Mouse (Mus musculus) hindbrain, embryonic 14.5 days (tissue): Measurements from ENCODE around the gene Rps6kb2. TPM values are rescaled to one million over a fixed set of nuclear protein-coding genes. Genes with fewer than 3 reads are reported as not detected.

ENCODE experiments used
- ATAC-seq: fragments of 200-750 bp; cut with Nextera tagmentation; 2 replicates; pipeline ENCODE4 v1.8.0; 2017; ENCODE audit warnings: moderate number of reproducible peaks, mild to moderate bottlenecking, moderate TSS enrichment, moderate library complexity; ENCODE audit not compliant: low FRiP score
- DNase-seq: peaks from one replicate; pipeline ENCODE4 v3.0.0-alpha.2; 2015; ENCODE audit warnings: low spot score
- H3K27ac ChIP-seq: fragments of 300-500 bp; sonication (generic); 2 replicates; pipeline ENCODE4 v1.5.1; 2014; ENCODE audit warnings: mild to moderate bottlenecking, moderate library complexity
- H3K27me3 ChIP-seq: fragments of 300-500 bp; sonication (generic); 2 replicates; pipeline ENCODE4 v1.6.1; 2014; ENCODE audit warnings: mild to moderate bottlenecking, low read length, mixed read lengths; ENCODE audit not compliant: control insufficient read depth, insufficient read depth
- H3K36me3 ChIP-seq: fragments of 300-500 bp; sonication (generic); replicated peaks from 2 replicates; pipeline ENCODE4 v1.6.1; 2014; ENCODE audit not compliant: control insufficient read depth, insufficient read depth
- H3K4me1 ChIP-seq: fragments of 300-500 bp; sonication (generic); replicated peaks from 2 replicates; pipeline ENCODE4 v1.6.1; 2014; ENCODE audit warnings: antibody characterized with exemption, low read length, mixed read lengths; ENCODE audit not compliant: control insufficient read depth, insufficient read depth
- H3K4me2 ChIP-seq: fragments of 300-500 bp; sonication (generic); replicated peaks from 2 replicates; pipeline ENCODE4 v1.6.1; 2014; ENCODE audit warnings: mild to moderate bottlenecking, moderate library complexity
- H3K4me3 ChIP-seq: fragments of 300-500 bp; sonication (generic); replicated peaks from 2 replicates; pipeline ENCODE4 v1.5.1; 2014; ENCODE audit warnings: mild to moderate bottlenecking, low read length
- H3K9ac ChIP-seq: fragments of 300-500 bp; sonication (generic); 2 replicates; pipeline ENCODE4 v1.6.1; 2014
- H3K9me3 ChIP-seq: fragments of 300-500 bp; sonication (generic); 2 replicates; pipeline ENCODE4 v1.6.1; 2016; ENCODE audit warnings: low read length; ENCODE audit not compliant: control insufficient read depth
- WGBS: fragments of 180-500 bp; shearing (Covaris S2); extraction: QIAGEN DNeasy Blood & Tissue Kit; methylation state at CpG from one replicate; pipeline ENCODE4 v1.1.7; 2014; 5-methylcytosine and 5-hydroxymethylcytosine counted together
- polyA plus RNA-seq: library from polyadenylated mRNA; unstranded; fragments of >200 nt; fragmentation: Nextera tagmentation; extraction: Ambion mirVana; gene quantifications from 2 replicates; pipeline ENCODE4 v1.2.1, GENCODE M21; 2014

The Rps6kb2 gene
- polyA plus RNA-seq, 1 experiment from 2014 or later = 39.7 TPM

DNA sequence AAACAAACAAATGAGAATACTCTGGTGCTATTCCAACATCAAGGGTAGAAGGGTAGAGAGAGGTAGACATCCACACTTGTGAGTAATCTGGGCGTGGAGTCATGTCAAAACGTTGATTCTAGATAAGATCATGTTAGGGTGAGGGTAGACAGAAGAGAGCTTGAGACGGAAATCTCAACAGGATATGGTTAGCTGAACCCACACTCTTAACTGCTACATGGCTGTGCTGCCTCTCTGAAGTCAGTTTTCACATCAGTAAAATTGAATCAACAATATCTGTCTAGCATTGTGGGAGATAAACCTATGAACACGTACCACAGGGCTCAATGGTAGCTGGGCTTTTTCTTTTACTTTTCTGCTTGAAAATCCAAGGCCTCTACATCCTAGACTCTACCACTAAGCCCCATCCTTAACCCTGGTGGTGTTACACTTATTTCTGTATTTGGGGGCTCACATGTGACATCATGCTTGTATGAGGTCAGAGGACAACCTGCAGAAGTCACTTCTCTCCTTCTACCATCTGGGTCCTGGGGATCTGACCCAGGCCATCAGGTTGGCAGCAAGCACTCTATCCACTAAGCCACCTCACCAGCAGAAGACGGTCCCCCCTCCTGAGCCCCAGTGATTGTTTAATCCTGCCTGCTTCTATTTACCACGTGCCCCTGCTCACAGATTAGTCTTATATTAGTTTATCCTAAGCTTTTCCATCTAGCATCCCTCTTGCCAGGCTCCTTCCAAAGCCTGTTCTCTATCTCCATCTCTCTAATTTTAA lies 43.3 kb downstream of the Rps6kb2 start:
- Histone ChIP-seq H3K9ac (no peak overlapping the region), H3K27ac (no peak overlapping the region), H3K4me2 (no peak overlapping the region), H3K36me3 (peaks cover 30% of the 10 kb centered on the region), H3K9me3 (no peaks in the 10 kb centered on the region), H3K4me3 (no peak overlapping the region), H3K27me3 (no peaks in the 10 kb centered on the region), H3K4me1 (peaks cover 9% of the 10 kb centered on the region)
- DNase-seq = no peak
- ATAC-seq = no peak
- 89% methylated on average over 6 of the region's 6 CpGs for WGBS

- H3K9me3 ChIP-seq = no peaks in the 10 kb centered on the region
- 94% methylated on average over 2 of the region's 2 CpGs for WGBS
- H3K4me3 ChIP-seq = no peak overlapping the region
- DNase-seq (no peak), ATAC-seq (no peak)
- H3K4me2 ChIP-seq = no peak overlapping the region
- H3K27me3 ChIP-seq = no peaks in the 10 kb centered on the region
- peaks cover 45% of the 10 kb centered on the region for H3K36me3 ChIP-seq
- H3K9ac ChIP-seq = no peak overlapping the region
- H3K4me1 ChIP-seq = peaks cover 9% of the 10 kb centered on the region
- H3K27ac ChIP-seq = no peak overlapping the region
These were observed 44.8 kb downstream of the Rps6kb2 start for GRCm38 (mm10) chr19:4118350-4118749.

GRCm38 (mm10) chr19:4117006-4117405 lies 46.1 kb downstream of the Rps6kb2 start:
- H3K36me3 ChIP-seq = peaks cover 59% of the 10 kb centered on the region
- H3K9me3 ChIP-seq = no peaks in the 10 kb centered on the region
- no peaks in the 10 kb centered on the region for H3K27me3 ChIP-seq
- H3K27ac ChIP-seq = no peak overlapping the region
- H3K4me1 ChIP-seq = peaks cover 9% of the 10 kb centered on the region
- no peak overlapping the region for H3K9ac ChIP-seq
- DNase-seq (no peak), ATAC-seq (no peak)
- no peak overlapping the region for H3K4me2 ChIP-seq
- WGBS = 97% methylated on average over 7 of the region's 7 CpGs
- H3K4me3 ChIP-seq = no peak overlapping the region

DNA sequence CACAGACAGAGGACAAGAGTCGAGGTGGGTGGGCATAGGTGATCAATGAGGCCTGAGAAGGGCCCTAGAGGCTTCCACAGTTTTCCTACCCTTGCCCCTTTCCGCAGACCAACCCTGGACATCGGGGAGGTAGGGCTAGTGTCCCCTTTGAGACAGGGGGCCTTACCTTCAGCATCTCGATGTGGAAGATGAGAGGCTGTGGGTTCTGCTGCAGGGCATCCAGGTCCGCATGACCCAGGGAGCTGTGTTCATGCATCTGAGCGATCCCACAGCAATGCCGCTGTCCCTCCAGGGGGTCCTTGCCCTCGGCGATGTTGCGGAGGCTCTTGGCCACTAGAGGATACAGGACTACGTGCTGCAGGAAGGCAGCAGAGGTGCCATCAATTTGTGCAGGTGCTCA lies 47.3 kb downstream of the Rps6kb2 start:
- H3K4me1 ChIP-seq = peaks cover 8% of the 10 kb centered on the region
- no peaks in the 10 kb centered on the region for H3K27me3 ChIP-seq
- no peaks in the 10 kb centered on the region for H3K9me3 ChIP-seq
- no peak overlapping the region for H3K4me2 ChIP-seq
- no peak for DNase-seq
- no peak overlapping the region for H3K27ac ChIP-seq
- WGBS = 85% methylated on average over 11 of the region's 11 CpGs
- peaks cover 70% of the 10 kb centered on the region for H3K36me3 ChIP-seq
- no peak overlapping the region for H3K9ac ChIP-seq
- no peak overlapping the region for H3K4me3 ChIP-seq
- ATAC-seq = no peak

GRCm38 (mm10) chr19:4115144-4115543 lies 48.0 kb downstream of the Rps6kb2 start:
- no peaks in the 10 kb centered on the region for H3K9me3 ChIP-seq
- ATAC-seq (no peak), DNase-seq (no peak)
- no peak overlapping the region for H3K9ac ChIP-seq
- no peak overlapping the region for H3K27ac ChIP-seq
- peaks cover 73% of the 10 kb centered on the region for H3K36me3 ChIP-seq
- H3K4me1 ChIP-seq = 0 out of 2 replicates have a peak, but pooled peaks cover under 1% of the 10 kb centered on the region
- H3K4me3 ChIP-seq = no peak overlapping the region
- 97% methylated on average over 10 of the region's 10 CpGs for WGBS
- no peaks in the 10 kb centered on the region for H3K27me3 ChIP-seq
- no peak overlapping the region for H3K4me2 ChIP-seq

- ATAC-seq (no peak), DNase-seq (no peak)
- no peaks in the 10 kb centered on the region for H3K27me3 ChIP-seq
- no peak overlapping the region for H3K9ac ChIP-seq
- H3K4me1 ChIP-seq = no peaks in the 10 kb centered on the region
- H3K4me2 ChIP-seq = no peak overlapping the region
- no peaks in the 10 kb centered on the region for H3K9me3 ChIP-seq
- 93% methylated on average over 10 of the region's 10 CpGs for WGBS
- no peak overlapping the region for H3K4me3 ChIP-seq
- H3K36me3 ChIP-seq = peaks cover 79% of the 10 kb centered on the region
- no peak overlapping the region for H3K27ac ChIP-seq
These were observed 48.6 kb downstream of the Rps6kb2 start for GRCm38 (mm10) chr19:4114551-4114950.

DNA sequence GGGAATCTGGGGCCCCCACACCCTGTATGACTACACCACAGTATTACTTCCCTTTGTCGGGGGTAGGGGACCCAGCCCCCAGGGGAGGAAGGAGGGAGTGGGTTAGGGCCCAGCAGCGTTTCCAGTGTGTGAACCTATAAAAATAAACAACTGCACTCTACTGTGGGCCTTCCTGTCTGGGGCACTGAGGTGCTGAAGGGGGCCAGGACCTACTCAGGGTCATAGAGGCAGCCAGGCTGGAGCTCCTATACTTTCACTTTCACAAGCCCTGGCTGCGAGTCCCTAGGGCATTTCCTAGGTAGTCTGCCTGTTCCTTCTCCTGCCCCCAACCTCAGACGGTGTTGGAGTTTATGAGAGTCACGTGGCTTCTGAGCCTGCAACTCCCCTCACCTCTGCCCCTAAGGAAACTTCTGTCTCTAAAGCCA lies 49.3 kb downstream of the Rps6kb2 start:
- DNase-seq (no peak), ATAC-seq (no peak)
- no peak overlapping the region for H3K9ac ChIP-seq
- no peaks in the 10 kb centered on the region for H3K27me3 ChIP-seq
- no peaks in the 10 kb centered on the region for H3K4me1 ChIP-seq
- no peak overlapping the region for H3K27ac ChIP-seq
- 80% methylated on average over 5 of the region's 5 CpGs for WGBS
- no peak overlapping the region for H3K4me3 ChIP-seq
- H3K9me3 ChIP-seq = no peaks in the 10 kb centered on the region
- peaks cover 80% of the 10 kb centered on the region for H3K36me3 ChIP-seq
- no peak overlapping the region for H3K4me2 ChIP-seq

DNA sequence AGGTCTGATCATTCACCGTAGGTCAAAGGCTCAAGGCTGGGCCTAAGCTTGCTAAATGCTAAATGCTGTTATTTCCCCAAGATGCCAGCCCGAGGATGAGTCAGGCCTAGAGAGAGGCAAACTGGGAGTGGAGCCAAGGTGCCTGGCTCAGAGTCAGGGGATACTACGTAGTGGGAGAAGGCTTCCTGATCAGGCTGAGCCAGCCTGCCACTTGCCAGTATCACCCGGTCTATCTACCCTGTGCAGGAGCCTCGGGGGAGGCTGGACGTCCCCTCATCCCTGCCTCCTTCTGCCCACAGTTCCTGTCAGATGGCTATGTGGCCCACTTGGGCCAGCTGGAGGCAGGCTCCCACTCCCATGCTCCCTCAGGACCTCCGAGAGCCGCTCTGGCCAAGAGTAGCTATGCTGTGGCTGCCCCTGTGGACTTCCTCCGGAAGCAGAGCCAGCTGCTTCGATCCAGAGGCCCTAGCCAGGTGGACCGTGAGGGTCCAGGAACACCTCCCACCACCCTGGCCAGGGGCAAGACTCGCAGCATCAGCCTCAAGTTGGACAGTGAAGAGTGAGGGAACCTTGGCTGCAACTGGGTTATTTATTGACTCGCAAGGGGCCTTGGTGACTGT lies 49.9 kb downstream of the Rps6kb2 start:
- no peak overlapping the region for H3K4me3 ChIP-seq
- no peaks in the 10 kb centered on the region for H3K4me1 ChIP-seq
- no peak overlapping the region for H3K9ac ChIP-seq
- no peak for DNase-seq
- no peaks in the 10 kb centered on the region for H3K27me3 ChIP-seq
- 77% methylated on average over 13 of the region's 13 CpGs for WGBS
- no peak overlapping the region for H3K4me2 ChIP-seq
- H3K36me3 ChIP-seq = peaks cover 85% of the 10 kb centered on the region
- no peaks in the 10 kb centered on the region for H3K9me3 ChIP-seq
- ATAC-seq = no peak
- no peak overlapping the region for H3K27ac ChIP-seq

- H3K36me3 ChIP-seq = peaks cover 87% of the 10 kb centered on the region
- H3K4me3 ChIP-seq = no peak overlapping the region
- H3K4me1 ChIP-seq = no peaks in the 10 kb centered on the region
- 96% methylated on average over 26 of the region's 26 CpGs for WGBS
- no peak overlapping the region for H3K27ac ChIP-seq
- no peak for ATAC-seq
- no peaks in the 10 kb centered on the region for H3K9me3 ChIP-seq
- DNase-seq = no peak
- no peak overlapping the region for H3K4me2 ChIP-seq
- H3K9ac ChIP-seq = no peak overlapping the region
- H3K27me3 ChIP-seq = no peaks in the 10 kb centered on the region
These were observed 50.8 kb downstream of the Rps6kb2 start for GRCm38 (mm10) chr19:4112063-4112960.
